Mouse (Mus musculus): ENCODE measurements around the gene Rccd1. TPM values are rescaled to one million over a fixed set of nuclear protein-coding genes. Genes with fewer than 3 reads are reported as not detected.

Rccd1 gene
- polyA plus RNA-seq (2014; fragmentation: Nextera tagmentation; extraction: Ambion mirVana): 12.0 and 12.8 TPM in 2 replicates

DNA sequence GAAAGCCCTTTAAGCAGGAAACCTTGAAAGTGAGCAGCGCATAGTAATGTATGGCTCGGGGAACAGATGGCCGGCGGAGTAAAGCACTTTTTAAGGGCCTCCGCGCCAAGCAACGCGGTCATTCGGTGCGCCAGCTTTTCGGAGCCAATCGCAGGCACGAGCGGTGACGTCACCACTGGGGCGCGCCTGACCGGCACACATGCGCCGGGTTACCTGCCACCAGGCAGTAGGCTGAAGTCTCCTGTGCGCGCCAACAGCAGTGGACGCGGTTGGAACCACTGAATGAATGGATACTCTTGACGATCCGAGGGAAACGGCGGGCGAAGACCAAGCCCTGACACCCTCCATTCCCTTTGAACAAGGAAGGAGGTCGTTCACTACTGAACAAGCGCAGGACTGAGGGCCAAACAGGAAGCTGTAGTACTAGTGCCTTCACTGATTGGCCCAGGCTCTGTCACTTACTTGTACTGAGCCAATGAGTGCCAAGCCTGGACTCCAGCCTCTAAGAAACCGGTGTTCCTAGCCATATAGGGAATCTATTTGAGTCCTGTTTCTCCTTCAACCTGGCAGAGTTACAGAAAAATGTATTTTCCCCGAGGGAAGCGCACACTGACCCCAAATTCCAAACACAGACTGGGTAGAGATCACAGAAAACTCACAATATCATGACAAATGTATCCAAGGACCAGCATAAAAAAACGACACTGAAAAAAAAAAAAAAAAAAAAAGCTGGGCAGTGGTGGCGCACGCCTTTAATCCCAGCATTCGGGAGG, at the start of gene Rccd1:
Rccd1 (minus strand) TSS at position 412 of the 773 bp plus-strand sequence.
- H3K9ac ChIP-seq (ENCODE audit: low read length): peak within 1 kb of the TSS; percentile 70
- peak; percentile 96 for DNase-seq (ENCODE audit: low spot score)
- peaks cover 21% of the 10 kb centered on the region for H3K36me3 ChIP-seq (ENCODE audit: control insufficient read depth, insufficient read depth, low read length)
- no peaks in the 10 kb centered on the region for H3K9me3 ChIP-seq (ENCODE audit: control insufficient read depth, low read length)
- H3K27ac ChIP-seq (ENCODE audit: low read depth, low read length): peak within 1 kb of the TSS; percentile 69
- peak within 1 kb of the TSS; percentile 55 for H3K4me3 ChIP-seq (ENCODE audit: low read depth, low read length)
- H3K27me3 ChIP-seq (ENCODE audit: control insufficient read depth, insufficient read depth, low read length): no peaks in the 10 kb centered on the region
- ATAC-seq (ENCODE audit: insufficient read depth, low FRiP score, low TSS enrichment): peak; percentile 99
- peaks cover 9% of the 10 kb centered on the region for H3K4me1 ChIP-seq (ENCODE audit: control insufficient read depth, insufficient read depth, low read length)
- 3% methylated on average over 38 of the region's 38 CpGs for WGBS
- H3K4me2 ChIP-seq (ENCODE audit: low read depth): peak within 1 kb of the TSS; percentile 83

- no peak overlapping the region for H3K4me3 ChIP-seq (ENCODE audit: low read depth, low read length)
- H3K4me2 ChIP-seq (ENCODE audit: low read depth): no peak overlapping the region
- H3K36me3 ChIP-seq (ENCODE audit: control insufficient read depth, insufficient read depth, low read length): no peaks in the 10 kb centered on the region
- H3K4me1 ChIP-seq (ENCODE audit: control insufficient read depth, insufficient read depth, low read length): peaks cover 11% of the 10 kb centered on the region; the same call in 1 of the 2 replicates
- DNase-seq (ENCODE audit: low spot score) (no peak), ATAC-seq (ENCODE audit: insufficient read depth, low FRiP score, low TSS enrichment) (no peak)
- WGBS: 85% methylated on average over 12 of the region's 12 CpGs
- H3K9ac ChIP-seq (ENCODE audit: low read length): no peak overlapping the region
- H3K27ac ChIP-seq (ENCODE audit: low read depth, low read length): no peak overlapping the region
- no peaks in the 10 kb centered on the region for H3K9me3 ChIP-seq (ENCODE audit: control insufficient read depth, low read length)
- no peaks in the 10 kb centered on the region for H3K27me3 ChIP-seq (ENCODE audit: control insufficient read depth, insufficient read depth, low read length)
Observed at GRCm38 (mm10) chr7:80373850-80374249, 49.6 kb upstream of the Rccd1 start.

DNA sequence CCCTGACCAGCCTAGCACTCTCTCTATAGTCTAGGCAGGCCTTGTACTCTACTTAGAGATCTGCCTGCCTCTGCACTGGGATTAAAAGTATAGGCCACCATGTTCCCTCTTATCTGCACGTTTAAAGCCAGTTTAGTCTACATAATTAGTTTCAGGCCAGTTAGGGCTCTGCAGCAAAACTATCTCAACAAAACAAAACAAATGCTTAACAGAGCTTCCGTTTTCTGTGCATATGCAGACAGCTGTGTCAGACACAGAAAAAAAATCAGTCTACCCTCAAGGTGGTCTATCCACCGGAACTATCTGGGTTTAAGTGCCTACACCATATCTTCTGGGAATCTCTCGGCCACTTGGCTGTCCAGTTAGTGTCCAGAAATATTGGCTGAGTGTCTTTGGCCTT, 49.1 kb upstream of the Rccd1 start:
- H3K9me3 ChIP-seq (ENCODE audit: control insufficient read depth, low read length): no peaks in the 10 kb centered on the region
- H3K4me1 ChIP-seq (ENCODE audit: control insufficient read depth, insufficient read depth, low read length): peaks cover 11% of the 10 kb centered on the region; the same call in 1 of the 2 replicates
- H3K27me3 ChIP-seq (ENCODE audit: control insufficient read depth, insufficient read depth, low read length): no peaks in the 10 kb centered on the region
- WGBS: 87% methylated on average over 4 of the region's 4 CpGs
- H3K9ac ChIP-seq (ENCODE audit: low read length): no peak overlapping the region
- H3K4me3 ChIP-seq (ENCODE audit: low read depth, low read length): no peak overlapping the region
- H3K36me3 ChIP-seq (ENCODE audit: control insufficient read depth, insufficient read depth, low read length): 0 out of 2 replicates have a peak, but pooled peaks cover 2% of the 10 kb centered on the region
- ATAC-seq (ENCODE audit: insufficient read depth, low FRiP score, low TSS enrichment) (no peak), DNase-seq (ENCODE audit: low spot score) (no peak)
- H3K27ac ChIP-seq (ENCODE audit: low read depth, low read length): no peak overlapping the region
- H3K4me2 ChIP-seq (ENCODE audit: low read depth): no peak overlapping the region

DNA sequence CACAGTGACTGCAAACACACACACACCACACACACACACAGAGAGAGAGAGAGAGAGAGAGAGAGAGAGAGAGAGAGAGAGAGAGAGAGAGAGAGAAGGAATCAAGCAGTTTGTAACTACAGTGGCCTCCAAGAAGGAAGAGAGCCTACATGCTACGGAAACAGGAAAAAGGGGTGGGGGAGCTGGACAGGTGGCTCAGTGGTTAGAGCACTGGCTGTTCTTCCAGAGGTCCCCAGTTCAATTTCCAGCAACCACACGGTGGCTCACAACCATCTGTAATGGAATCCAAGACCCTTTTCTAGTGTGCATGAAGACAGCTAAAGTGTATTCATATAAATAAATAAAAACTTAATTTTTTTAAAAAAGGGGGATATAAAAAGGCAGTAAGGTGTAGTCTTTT, 48.4 kb upstream of the Rccd1 start:
- no peak overlapping the region for H3K27ac ChIP-seq (ENCODE audit: low read depth, low read length)
- H3K4me1 ChIP-seq (ENCODE audit: control insufficient read depth, insufficient read depth, low read length): peaks cover 11% of the 10 kb centered on the region; the same call in 1 of the 2 replicates
- H3K4me3 ChIP-seq (ENCODE audit: low read depth, low read length): no peak overlapping the region
- no peak overlapping the region for H3K4me2 ChIP-seq (ENCODE audit: low read depth)
- 0 out of 2 replicates have a peak, but pooled peaks cover 2% of the 10 kb centered on the region for H3K36me3 ChIP-seq (ENCODE audit: control insufficient read depth, insufficient read depth, low read length)
- no peaks in the 10 kb centered on the region for H3K9me3 ChIP-seq (ENCODE audit: control insufficient read depth, low read length)
- no peak overlapping the region for H3K9ac ChIP-seq (ENCODE audit: low read length)
- 73% methylated on average over 2 of the region's 2 CpGs for WGBS
- no peaks in the 10 kb centered on the region for H3K27me3 ChIP-seq (ENCODE audit: control insufficient read depth, insufficient read depth, low read length)
- no peak for DNase-seq (ENCODE audit: low spot score)
- no peak for ATAC-seq (ENCODE audit: insufficient read depth, low FRiP score, low TSS enrichment)

GRCm38 (mm10) chr7:80372166-80372565, 47.9 kb upstream of the Rccd1 start:
- no peaks in the 10 kb centered on the region for H3K27me3 ChIP-seq (ENCODE audit: control insufficient read depth, insufficient read depth, low read length)
- DNase-seq (ENCODE audit: low spot score) (no peak), ATAC-seq (ENCODE audit: insufficient read depth, low FRiP score, low TSS enrichment) (no peak)
- H3K36me3 ChIP-seq (ENCODE audit: control insufficient read depth, insufficient read depth, low read length): peaks cover 5% of the 10 kb centered on the region; the same call in 1 of the 2 replicates
- H3K4me3 ChIP-seq (ENCODE audit: low read depth, low read length): no peak overlapping the region
- WGBS: 95% methylated on average over 3 of the region's 3 CpGs
- no peak overlapping the region for H3K4me2 ChIP-seq (ENCODE audit: low read depth)
- no peak overlapping the region for H3K27ac ChIP-seq (ENCODE audit: low read depth, low read length)
- no peak overlapping the region for H3K9ac ChIP-seq (ENCODE audit: low read length)
- H3K9me3 ChIP-seq (ENCODE audit: control insufficient read depth, low read length): no peaks in the 10 kb centered on the region
- H3K4me1 ChIP-seq (ENCODE audit: control insufficient read depth, insufficient read depth, low read length): peaks cover 11% of the 10 kb centered on the region; the same call in 1 of the 2 replicates

DNA sequence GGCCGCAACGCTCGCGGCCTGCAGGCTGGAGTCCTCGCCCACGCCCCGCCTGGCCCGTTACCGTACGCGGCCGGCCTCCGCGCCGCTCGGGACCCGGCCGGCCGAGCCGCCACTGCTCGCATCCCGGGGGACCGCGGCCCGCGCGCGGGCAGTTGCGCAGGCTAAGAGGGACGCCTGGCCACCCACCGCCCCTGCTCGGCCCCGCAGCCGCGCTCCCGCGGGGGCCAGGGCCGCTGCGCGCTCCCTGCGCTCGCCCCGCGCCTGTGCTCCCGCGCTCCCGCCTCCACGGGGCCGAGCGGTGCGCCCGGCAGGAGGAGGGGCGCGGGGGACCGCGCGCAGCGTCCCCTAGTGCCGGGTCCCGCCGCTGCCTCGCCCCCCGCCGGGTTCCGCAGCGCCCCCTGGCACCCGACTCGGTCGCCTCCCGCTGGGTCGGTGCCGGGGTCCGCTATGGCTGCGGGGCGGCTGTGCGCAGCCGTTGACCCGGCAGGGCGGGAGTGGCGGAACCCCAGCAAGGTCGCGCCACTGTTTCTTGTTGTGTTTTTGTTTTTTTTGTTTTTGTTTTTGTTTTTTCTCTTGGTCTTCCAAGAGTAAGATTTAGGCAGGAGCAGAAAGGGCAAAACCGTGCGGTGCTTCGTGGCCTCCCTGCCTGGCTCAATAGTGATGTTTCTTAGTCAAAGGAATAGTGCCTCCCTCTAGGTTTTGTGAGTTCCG, 46.9 kb upstream of the Rccd1 start, which contains the start of gene Man2a2:
Man2a2 (minus strand) TSS at position 335 of the 711 bp plus-strand sequence.
- ATAC-seq (ENCODE audit: insufficient read depth, low FRiP score, low TSS enrichment) (peak; percentile 78), DNase-seq (ENCODE audit: low spot score) (peak; percentile 86)
- peaks cover 11% of the 10 kb centered on the region; the same call in 1 of the 2 replicates for H3K4me1 ChIP-seq (ENCODE audit: control insufficient read depth, insufficient read depth, low read length)
- H3K27ac ChIP-seq (ENCODE audit: low read depth, low read length): 0 out of 2 replicates have a peak within 1 kb of the TSS, but pooled peaks have one; percentile 39
- no peaks in the 10 kb centered on the region for H3K27me3 ChIP-seq (ENCODE audit: control insufficient read depth, insufficient read depth, low read length)
- no peaks in the 10 kb centered on the region for H3K9me3 ChIP-seq (ENCODE audit: control insufficient read depth, low read length)
- H3K4me3 ChIP-seq (ENCODE audit: low read depth, low read length): peak within 1 kb of the TSS; percentile 89
- peak within 1 kb of the TSS; percentile 81 for H3K4me2 ChIP-seq (ENCODE audit: low read depth)
- peaks cover 11% of the 10 kb centered on the region; the same call in 1 of the 2 replicates for H3K36me3 ChIP-seq (ENCODE audit: control insufficient read depth, insufficient read depth, low read length)
- peak within 1 kb of the TSS; percentile 88 for H3K9ac ChIP-seq (ENCODE audit: low read length)
- WGBS: under 1% methylated on average over 55 of the region's 86 CpGs

DNA sequence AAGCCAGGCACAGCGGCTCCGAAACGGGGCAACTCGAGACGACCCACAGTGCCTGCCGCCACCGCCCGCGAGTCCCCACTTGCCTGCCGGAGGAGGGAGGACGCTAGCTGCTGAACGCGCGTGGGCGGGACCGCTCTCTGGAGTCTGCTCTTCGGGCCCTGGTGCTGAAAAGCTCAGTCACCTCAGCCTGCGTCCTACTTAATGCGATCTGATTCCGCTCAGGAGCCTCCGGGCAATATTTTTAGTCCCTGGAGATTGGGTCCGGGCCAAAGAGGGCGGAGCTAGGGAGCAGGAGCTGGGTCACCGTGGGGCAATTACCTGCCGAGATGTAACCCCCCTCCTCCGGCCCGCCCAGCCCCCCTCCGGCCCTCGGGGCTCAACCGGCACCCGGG, 46.4 kb upstream of the Rccd1 start:
- Histone ChIP-seq H3K9ac (ENCODE audit: low read length) (peak overlapping the region; percentile 88), H3K9me3 (ENCODE audit: control insufficient read depth, low read length) (no peaks in the 10 kb centered on the region), H3K4me2 (ENCODE audit: low read depth) (peak overlapping the region; percentile 81), H3K4me3 (ENCODE audit: low read depth, low read length) (peak overlapping the region; percentile 89), H3K4me1 (ENCODE audit: control insufficient read depth, insufficient read depth, low read length) (peaks cover 11% of the 10 kb centered on the region; the same call in 1 of the 2 replicates), H3K36me3 (ENCODE audit: control insufficient read depth, insufficient read depth, low read length) (peaks cover 11% of the 10 kb centered on the region; the same call in 1 of the 2 replicates), H3K27me3 (ENCODE audit: control insufficient read depth, insufficient read depth, low read length) (no peaks in the 10 kb centered on the region), H3K27ac (ENCODE audit: low read depth, low read length) (0 out of 2 replicates have a peak overlapping the region, but pooled peaks have one; percentile 39)
- whole genome bisulfite sequencing: under 1% methylated on average over 29 of the region's 31 CpGs
- ATAC-seq (ENCODE audit: insufficient read depth, low FRiP score, low TSS enrichment) (peak; percentile 56), DNase-seq (ENCODE audit: low spot score) (peak; percentile 69)

DNA sequence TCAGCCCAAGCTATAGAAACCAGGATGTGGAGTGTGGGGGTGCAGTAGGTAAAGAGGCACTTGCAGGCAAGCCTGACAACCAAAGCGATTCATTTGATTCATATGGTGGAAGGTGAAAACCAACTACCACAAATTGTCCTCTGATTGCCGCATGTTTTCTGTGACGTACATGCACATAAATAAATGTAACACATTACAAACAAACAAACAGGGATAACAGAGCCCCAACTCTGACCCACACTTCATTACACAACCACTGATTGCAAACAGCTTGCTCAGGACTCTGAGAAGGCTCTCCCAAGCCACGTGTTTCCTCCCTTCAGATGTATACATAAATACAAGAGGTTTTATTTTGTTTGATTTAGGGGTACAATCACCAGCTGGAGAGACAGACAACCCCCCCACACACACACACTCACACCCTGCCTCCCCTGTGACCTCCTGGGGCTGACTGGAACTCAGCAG, 45.7 kb upstream of the Rccd1 start:
- 48% methylated on average over 4 of the region's 4 CpGs for WGBS
- Histone ChIP-seq H3K4me2 (ENCODE audit: low read depth) (peak overlapping the region; percentile 81), H3K9me3 (ENCODE audit: control insufficient read depth, low read length) (no peaks in the 10 kb centered on the region), H3K4me3 (ENCODE audit: low read depth, low read length) (peak overlapping the region; percentile 89), H3K27me3 (ENCODE audit: control insufficient read depth, insufficient read depth, low read length) (no peaks in the 10 kb centered on the region), H3K27ac (ENCODE audit: low read depth, low read length) (no peak overlapping the region), H3K4me1 (ENCODE audit: control insufficient read depth, insufficient read depth, low read length) (peaks cover 11% of the 10 kb centered on the region; the same call in 1 of the 2 replicates), H3K36me3 (ENCODE audit: control insufficient read depth, insufficient read depth, low read length) (peaks cover 11% of the 10 kb centered on the region; the same call in 1 of the 2 replicates), H3K9ac (ENCODE audit: low read length) (peak overlapping the region; percentile 88)
- DNase-seq (ENCODE audit: low spot score): no peak
- no peak for ATAC-seq (ENCODE audit: insufficient read depth, low FRiP score, low TSS enrichment)
